Mouse (Mus musculus) liver, adult 2 months (tissue): Measurements from ENCODE around the gene Ankrd13c. TPM values are rescaled to one million over a fixed set of nuclear protein-coding genes. Genes with fewer than 3 reads are reported as not detected.

Experiments
- DNase-seq: peaks from one replicate; pipeline ENCODE4 v3.0.0-alpha.2; 2011; ENCODE audit warnings: low read depth, low spot score; ENCODE audit errors: extremely low read depth
- H3K27ac ChIP-seq: fragments of 200-500 bp; replicated peaks from 2 replicates; pipeline ENCODE4 v1.5.1; 2012; ENCODE audit warnings: low read depth, mild to moderate bottlenecking, control low read depth, inconsistent platforms, low read length; ENCODE audit not compliant: insufficient read depth
- H3K27me3 ChIP-seq: fragments of 200-500 bp; 2 replicates; pipeline ENCODE4 v1.6.1; 2012; ENCODE audit warnings: mild to moderate bottlenecking, moderate library complexity, low read length, inconsistent platforms; ENCODE audit not compliant: control insufficient read depth, insufficient read depth
- H3K36me3 ChIP-seq: fragments of 200-500 bp; 2 replicates; pipeline ENCODE4 v1.6.1; 2012; ENCODE audit warnings: low read length, inconsistent platforms; ENCODE audit not compliant: control insufficient read depth, insufficient read depth
- H3K4me1 ChIP-seq: fragments of 200-500 bp; 2 replicates; pipeline ENCODE4 v1.6.1; 2011; ENCODE audit warnings: low read length; ENCODE audit not compliant: control insufficient read depth, insufficient read depth
- H3K4me3 ChIP-seq: fragments of 200-500 bp; 2 replicates; pipeline ENCODE4 v1.5.1; 2011; ENCODE audit warnings: low read depth, mild to moderate bottlenecking, control low read depth, low read length, moderate library complexity; ENCODE audit not compliant: insufficient read depth
- H3K79me2 ChIP-seq: fragments of 200-500 bp; 2 replicates; pipeline ENCODE4 v1.6.1; 2012; ENCODE audit warnings: inconsistent platforms, mild to moderate bottlenecking, low read length, moderate library complexity; ENCODE audit not compliant: control insufficient read depth, insufficient read depth
- H3K9ac ChIP-seq: fragments of 200-500 bp; 2 replicates; pipeline ENCODE4 v1.6.1; 2012; ENCODE audit warnings: low read depth, mild to moderate bottlenecking, control low read depth, inconsistent platforms, low read length
- CTCF ChIP-seq: fragments of 200-500 bp; IDR thresholded peaks from 2 replicates; pipeline ENCODE4 v1.5.1; 2011; ENCODE audit warnings: low read depth, low read length, control low read depth
- POLR2A ChIP-seq: fragments of 200-500 bp; IDR thresholded peaks from 2 replicates; pipeline ENCODE4 v1.6.1; 2011; ENCODE audit warnings: low read length, control low read depth; ENCODE audit not compliant: insufficient read depth; ENCODE audit errors: extremely low read depth
- WGBS: fragments of 180-500 bp; shearing (Covaris S2); methylation state at CpG from one replicate; pipeline ENCODE4 v1.1.7; 2018; 5-methylcytosine and 5-hydroxymethylcytosine counted together
- polyA plus RNA-seq: library from polyadenylated mRNA; depleted of rRNA; stranded (reverse); fragments of >200 nt; gene quantifications from 2 replicates; pipeline ENCODE4 v1.2.3, GENCODE M21; 2012
- total RNA-seq: library from RNA; depleted of rRNA; stranded (reverse); fragments of >200 nt; gene quantifications from 2 replicates; pipeline ENCODE4 v1.2.3, GENCODE M21; 2014

Gene Ankrd13c
- total and polyA plus RNA-seq, 2 experiments: 7.5 to 20.4 TPM

DNA sequence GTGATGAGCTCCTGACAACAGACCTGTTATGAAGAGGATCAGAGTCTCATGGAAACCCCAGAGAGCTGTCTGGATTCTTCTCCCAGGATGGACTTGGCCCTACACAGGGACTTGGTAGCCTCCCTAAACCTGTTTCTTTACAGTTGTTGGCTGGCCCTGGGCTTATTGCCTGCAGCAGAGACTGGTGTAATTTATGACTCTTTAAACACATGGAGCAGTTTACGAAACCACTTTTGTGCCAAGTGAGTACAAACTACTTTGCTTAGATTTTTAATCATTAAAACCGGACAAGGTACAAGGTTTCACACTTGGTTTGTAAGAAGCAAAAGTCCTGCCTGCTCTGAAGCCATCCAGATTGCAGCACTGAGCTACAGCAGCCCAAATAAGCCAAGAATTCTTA is 34.9 kb upstream of the Ankrd13c start:
- Histone ChIP-seq H3K79me2 (peaks cover 4% of the 10 kb centered on the region), H3K36me3 (peaks cover 65% of the 10 kb centered on the region), H3K4me3 (no peak overlapping the region), H3K27me3 (no peaks in the 10 kb centered on the region; the same call in 1 of the 2 replicates), H3K27ac (peak overlapping the region; percentile 40), H3K4me1 (peaks cover 14% of the 10 kb centered on the region), H3K9ac (no peak overlapping the region)
- peak; percentile 94 for DNase-seq
- 20% methylated on average over 2 of the region's 2 CpGs for WGBS
- TF ChIP-seq POLR2A (no peak), CTCF (no peak)

GRCm38 (mm10) chr3:157916336-157916735 is 30.7 kb upstream of the Ankrd13c start:
- TF ChIP-seq CTCF (no peak), POLR2A (no peak)
- no peak overlapping the region for H3K27ac ChIP-seq
- DNase-seq: peak; percentile 14

GRCm38 (mm10) chr3:157921376-157921775 is 25.7 kb upstream of the Ankrd13c start:
- peak; percentile 8 for DNase-seq
- TF ChIP-seq POLR2A (no peak), CTCF (no peak)
- H3K79me2 ChIP-seq: peaks cover 2% of the 10 kb centered on the region; the same call in 1 of the 2 replicates
- 90% methylated on average over 2 of the region's 2 CpGs for WGBS
- no peak overlapping the region for H3K9ac ChIP-seq
- no peaks in the 10 kb centered on the region for H3K27me3 ChIP-seq
- no peak overlapping the region for H3K4me3 ChIP-seq
- peak overlapping the region; percentile 32; the same call in 1 of the 2 replicates for H3K27ac ChIP-seq
- H3K36me3 ChIP-seq: peaks cover 47% of the 10 kb centered on the region
- peaks cover 8% of the 10 kb centered on the region; the same call in 1 of the 2 replicates for H3K4me1 ChIP-seq

More at GRCm38 (mm10) chr3:157916336-157916735, 30.7 kb upstream of the Ankrd13c start:
- 94% methylated on average over 4 of the region's 4 CpGs for WGBS
- Histone ChIP-seq H3K9ac (no peak overlapping the region), H3K27me3 (no peaks in the 10 kb centered on the region; the same call in 1 of the 2 replicates), H3K4me3 (no peak overlapping the region), H3K36me3 (peaks cover 69% of the 10 kb centered on the region), H3K4me1 (peaks cover 16% of the 10 kb centered on the region), H3K79me2 (peaks cover 6% of the 10 kb centered on the region)

GRCm38 (mm10) chr3:157923268-157923835 is 23.7 kb upstream of the Ankrd13c start:
- no peaks in the 10 kb centered on the region for H3K27me3 ChIP-seq
- DNase-seq: peak; percentile 68
- 24% methylated on average over 3 of the region's 3 CpGs for WGBS
- H3K79me2 ChIP-seq: peaks cover 2% of the 10 kb centered on the region; the same call in 1 of the 2 replicates
- TF ChIP-seq CTCF: no peak
- no peak for TF ChIP-seq POLR2A
- peaks cover 31% of the 10 kb centered on the region for H3K36me3 ChIP-seq
- H3K4me3 ChIP-seq: peak overlapping the region; percentile 45
- no peak overlapping the region for H3K27ac ChIP-seq
- peak overlapping the region; percentile 33; the same call in 1 of the 2 replicates for H3K9ac ChIP-seq
- H3K4me1 ChIP-seq: peaks cover 8% of the 10 kb centered on the region; the same call in 1 of the 2 replicates

GRCm38 (mm10) chr3:157924692-157925328 is 22.2 kb upstream of the Ankrd13c start, which contains the start of gene Cth:
TSS of gene Cth (minus strand) at chr3:157925077.
- peaks cover 14% of the 10 kb centered on the region for H3K4me1 ChIP-seq
- peak within 1 kb of the TSS; percentile 93 for H3K27ac ChIP-seq
- peak within 1 kb of the TSS; percentile 50 for H3K4me3 ChIP-seq
- DNase-seq: peak; percentile 97
- H3K9ac ChIP-seq: peak within 1 kb of the TSS; percentile 66
- H3K79me2 ChIP-seq: peaks cover 2% of the 10 kb centered on the region; the same call in 1 of the 2 replicates
- 1% methylated on average over 30 of the region's 30 CpGs for WGBS
- H3K36me3 ChIP-seq: peaks cover 16% of the 10 kb centered on the region
- H3K27me3 ChIP-seq: no peaks in the 10 kb centered on the region
- peak; percentile 86 for TF ChIP-seq POLR2A
- no peak for TF ChIP-seq CTCF
